Mouse (Mus musculus) left cerebral cortex, postnatal 14 days (tissue): ENCODE results near the gene Coro1a. TPM values are rescaled to one million over a fixed set of nuclear protein-coding genes. Genes with fewer than 3 reads are reported as not detected.

Source experiments
- DNase-seq, 2 experiments: peaks; one replicate each; pipeline ENCODE4 v3.0.0; 2021 to 2022; ENCODE audit warnings: low spot score in 2 of 2, mixed read lengths in 1 of 2
- intact Hi-C: fragments of 180-260 bp; cut with DNase I; formaldehyde crosslinking; loops from one replicate; pipeline ENCODE4 v1.15.1; 2025
- total RNA-seq, 2 experiments: library from RNA; stranded (reverse); gene quantifications; 2 replicates each; pipeline ENCODE4 v1.2.3; 2021

Gene Coro1a
- total RNA-seq, 2 experiments from 2014 or later: 173 to 185 TPM

- DNase-seq: no peak
- intact Hi-C loops: no loop called here
These were observed 50.1 kb downstream of the Coro1a start for GRCm38 (mm10) chr7:126657522-126657921.

GRCm38 (mm10) chr7:126655695-126656094 is 51.9 kb downstream of the Coro1a start:
- DNase-seq: no peak
- intact Hi-C loops: no loop called here

- intact Hi-C loops: no loop called here
- DNase-seq: no peak
These were observed 53.6 kb downstream of the Coro1a start for GRCm38 (mm10) chr7:126653991-126654390.

- no peak for DNase-seq
- intact Hi-C loops: no loop called here
These were observed 56.7 kb downstream of the Coro1a start for GRCm38 (mm10) chr7:126650852-126651251.

Other genes with a start within 250 kb of the Coro1a start
- gene Atp2a1, start 244.7 kb downstream of the Coro1a start, total RNA-seq: under 1 TPM in 1 of 2 experiments, not detected in 1; 0.21 TPM
- gene Sh2b1, start 232.4 kb downstream of the Coro1a start, total RNA-seq: 10 to 100 TPM; 68.4 to 75.0 TPM
- gene Tufm, start 220.4 kb downstream of the Coro1a start, total RNA-seq: 10 to 100 TPM; 81.4 to 87.8 TPM
- 100 to 1,000 TPM; 116 to 119 TPM for gene Atxn2l, start 204.3 kb downstream of the Coro1a start, total RNA-seq
- gene Eif3c, start 141.4 kb downstream of the Coro1a start, total RNA-seq: 100 to 1,000 TPM; 182 to 186 TPM
- gene Apobr, start 122.8 kb downstream of the Coro1a start, total RNA-seq: under 1 TPM; 0.26 to 0.32 TPM
- 10 to 100 TPM; 20.4 to 21.5 TPM for gene Cln3, start 122.0 kb downstream of the Coro1a start, total RNA-seq
- not detected for gene Il27, start 112.8 kb downstream of the Coro1a start, total RNA-seq
- gene Nupr1, start 76.9 kb downstream of the Coro1a start, total RNA-seq: 10 to 100 TPM; 11.5 to 15.9 TPM
- 10 to 100 TPM; 32.0 to 33.8 TPM for gene Sgf29, start 58.5 kb downstream of the Coro1a start, total RNA-seq
- 10 to 100 TPM in 1 of 2 experiments, 1 to 10 TPM in 1; 6.7 to 12.7 TPM for gene Sult1a1, start 31.4 kb downstream of the Coro1a start, total RNA-seq
- 100 to 1,000 TPM; 108 to 113 TPM for gene Bola2, start 12.4 kb downstream of the Coro1a start, total RNA-seq
- 10 to 100 TPM; 13.6 to 15.9 TPM for gene Slx1b, start 12.0 kb downstream of the Coro1a start, total RNA-seq
- gene Mapk3, start 51.8 kb upstream of the Coro1a start, total RNA-seq: 100 to 1,000 TPM; 209 to 214 TPM
- gene Gdpd3, start 58.5 kb upstream of the Coro1a start, total RNA-seq: 1 to 10 TPM; 2.0 to 2.5 TPM
- 100 to 1,000 TPM; 247 to 269 TPM for gene Ypel3, start 69.2 kb upstream of the Coro1a start, total RNA-seq
- gene Tbx6, start 73.7 kb upstream of the Coro1a start, total RNA-seq: under 1 TPM; 0.51 to 0.92 TPM
- 10 to 100 TPM; 48.9 to 49.6 TPM for gene Ppp4c, start 84.7 kb upstream of the Coro1a start, total RNA-seq
- 100 to 1,000 TPM; 117 to 118 TPM for gene Fam57b, start 89.9 kb upstream of the Coro1a start, total RNA-seq
- gene 4930451I11Rik, start 123.9 kb upstream of the Coro1a start, total RNA-seq: not detected
- 10 to 100 TPM; 54.8 to 62.4 TPM for gene Doc2a, start 139.6 kb upstream of the Coro1a start, total RNA-seq
- gene Hirip3, start 154.2 kb upstream of the Coro1a start, total RNA-seq: 10 to 100 TPM; 30.2 to 32.1 TPM
- 10 to 100 TPM; 51.8 to 52.2 TPM for gene Ino80e, start 154.6 kb upstream of the Coro1a start, total RNA-seq
- gene Taok2, start 176.9 kb upstream of the Coro1a start, total RNA-seq: 100 to 1,000 TPM; 163 to 169 TPM
- 10 to 100 TPM; 21.1 to 23.7 TPM for gene Tmem219, start 215.1 kb upstream of the Coro1a start, total RNA-seq
- 100 to 1,000 TPM; 144 to 151 TPM for gene Kctd13, start 221.1 kb upstream of the Coro1a start, total RNA-seq
- 10 to 100 TPM; 49.1 to 52.0 TPM for gene Asphd1, start 241.8 kb upstream of the Coro1a start, total RNA-seq
- gene Sez6l2, start 242.8 kb upstream of the Coro1a start, total RNA-seq: 100 to 1,000 TPM; 335 to 339 TPM